Mouse (Mus musculus) adrenal gland, postnatal 36 days (tissue): ENCODE results near the gene Olfr1424. TPM values are rescaled to one million over a fixed set of nuclear protein-coding genes. Genes with fewer than 3 reads are reported as not detected.

Source experiments
- total RNA-seq, 2 experiments: library from RNA; stranded (reverse); gene quantifications; 2 replicates each; pipeline ENCODE4 v1.2.3; 2021

Olfr1424 gene
- total RNA-seq, 2 experiments from 2014 or later: not detected

Other genes with a start within 250 kb of the Olfr1424 start
- 1 to 10 TPM; 8.4 to 9.2 TPM for gene Stx3, start 243.3 kb downstream of the Olfr1424 start, total RNA-seq
- not detected for gene Olfr1417, start 223.5 kb downstream of the Olfr1424 start, total RNA-seq
- not detected for gene Olfr1418, start 201.6 kb downstream of the Olfr1424 start, total RNA-seq
- not detected for gene Olfr1419, start 187.6 kb downstream of the Olfr1424 start, total RNA-seq
- gene Olfr1420, start 176.1 kb downstream of the Olfr1424 start, total RNA-seq: not detected
- 10 to 100 TPM; 25.0 to 28.2 TPM for gene Patl1, start 150.3 kb downstream of the Olfr1424 start, total RNA-seq
- 100 to 1,000 TPM in 1 of 2 experiments, 10 to 100 TPM in 1; 81.5 to 117 TPM for gene Osbp, start 96.7 kb downstream of the Olfr1424 start, total RNA-seq
- gene Olfr1423, start 21.4 kb downstream of the Olfr1424 start, total RNA-seq: not detected
- gene Olfr1425, start 15.0 kb upstream of the Olfr1424 start, total RNA-seq: not detected
- gene Olfr1426, start 29.3 kb upstream of the Olfr1424 start, total RNA-seq: not detected
- not detected for gene Olfr1427, start 40.7 kb upstream of the Olfr1424 start, total RNA-seq
- gene Olfr1428, start 53.2 kb upstream of the Olfr1424 start, total RNA-seq: not detected
- not detected for gene Olfr76, start 60.5 kb upstream of the Olfr1424 start, total RNA-seq
- not detected for gene Olfr1555-ps1, start 107.4 kb upstream of the Olfr1424 start, total RNA-seq
- gene Olfr1431, start 138.0 kb upstream of the Olfr1424 start, total RNA-seq: not detected
- gene Olfr1432, start 169.9 kb upstream of the Olfr1424 start, total RNA-seq: not detected
- gene Olfr262, start 179.0 kb upstream of the Olfr1424 start, total RNA-seq: not detected
- gene Olfr235, start 198.3 kb upstream of the Olfr1424 start, total RNA-seq: not detected
- not detected for gene Olfr1434, start 217.2 kb upstream of the Olfr1424 start, total RNA-seq
- gene Olfr1436, start 236.4 kb upstream of the Olfr1424 start, total RNA-seq: not detected